Mouse (Mus musculus) urinary bladder, postnatal 4 days (tissue): ENCODE data around the gene C1rb.
A peak's percentile ranks its signal among the peaks of the same experiment; 100 is the strongest.
"Not testable (repeated sequence)": the region's sequence is repeated elsewhere in the genome, so short reads cannot be mapped to it uniquely, and the experiment has no call there.

Experiments
- DNase-seq, 2 experiments: peaks; one replicate each; pipeline ENCODE4 v3.0.0; 2021 to 2022; ENCODE audit warnings: low spot score in 2 of 2

C1rb gene

GRCm38 (mm10) chr6:124570026-124570425, at the start of gene C1rb:
TSS of gene C1rb (plus strand) at chr6:124570294.
- DNase-seq = peak; percentile 44 to 75

GRCm38 (mm10) chr6:124522082-124522481, 48.0 kb upstream of the C1rb start:
- not testable (repeated sequence) for DNase-seq

DNA sequence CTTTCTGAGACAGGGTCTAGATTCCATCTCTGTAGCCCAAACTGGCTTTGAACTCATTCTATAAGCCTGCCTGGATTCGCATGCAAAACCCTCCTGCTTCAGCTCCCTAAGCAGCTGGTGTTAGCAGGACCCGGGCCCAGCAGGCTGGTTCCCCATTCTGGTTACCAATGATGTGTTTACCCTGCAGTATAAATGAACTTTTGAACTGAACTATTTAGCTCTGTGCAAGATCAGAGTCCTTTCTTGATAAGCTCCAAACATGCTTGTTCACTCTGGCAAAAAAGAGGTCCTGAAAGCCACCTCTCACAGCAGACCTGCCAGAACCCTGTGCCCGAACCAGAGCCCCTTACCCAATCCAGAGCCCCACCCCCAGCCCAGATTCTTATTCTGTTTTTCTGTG, 42.2 kb upstream of the C1rb start:
- DNase-seq = no peak

DNA sequence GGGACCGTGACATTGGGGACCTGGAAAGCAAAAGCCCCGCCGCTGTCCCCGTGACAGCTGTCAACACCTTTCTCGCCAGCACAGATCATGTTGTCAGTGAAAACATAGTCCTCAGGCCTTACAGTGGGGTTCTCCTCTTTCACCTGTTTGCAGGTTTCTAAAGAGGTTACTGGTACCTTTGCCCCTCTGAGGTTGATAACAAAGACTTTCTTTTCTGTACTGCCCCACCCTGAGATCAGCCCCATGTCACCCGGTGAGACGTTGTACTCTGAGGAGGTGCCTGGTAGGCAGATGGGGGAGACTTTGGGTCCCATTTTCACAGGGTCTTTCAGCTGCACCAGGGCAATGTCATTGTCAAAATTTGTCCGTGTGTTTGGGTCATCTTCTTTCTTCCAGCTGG, 39.0 kb upstream of the C1rb start:
- no peak for DNase-seq

DNA sequence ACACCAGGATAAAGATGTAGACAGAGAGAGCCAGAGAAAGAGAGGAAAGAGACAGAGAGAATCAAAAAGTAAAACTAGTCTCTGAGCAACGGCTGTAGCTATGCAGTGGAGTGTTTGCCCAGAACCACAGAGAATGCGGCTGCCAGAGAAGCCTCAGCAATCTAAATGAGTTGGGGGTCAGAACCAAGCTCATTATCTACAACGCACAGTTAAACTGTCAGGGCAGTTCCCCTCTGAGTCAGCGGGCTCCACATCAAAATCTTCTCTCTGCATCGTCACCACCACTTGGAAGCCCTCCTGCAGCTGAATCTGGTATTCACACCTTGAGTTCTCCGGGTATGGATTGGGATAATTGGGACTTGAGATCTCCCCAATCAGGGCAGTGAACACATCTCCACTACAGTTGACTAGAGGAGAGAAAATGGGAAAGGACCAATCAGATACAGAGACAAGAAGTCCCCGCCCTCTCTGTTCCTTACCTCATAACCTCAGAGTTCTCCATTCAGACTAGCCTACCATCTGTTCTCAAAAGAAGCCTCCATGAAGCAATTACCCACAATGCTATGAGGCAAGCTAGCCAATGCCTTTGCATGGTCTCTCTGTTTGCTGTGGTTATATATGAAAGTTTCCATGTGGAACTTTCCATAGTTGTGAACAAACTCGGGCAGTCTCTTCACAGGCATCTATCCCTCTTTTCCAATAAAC, 33.8 kb upstream of the C1rb start:
- DNase-seq = not testable (repeated sequence)

DNA sequence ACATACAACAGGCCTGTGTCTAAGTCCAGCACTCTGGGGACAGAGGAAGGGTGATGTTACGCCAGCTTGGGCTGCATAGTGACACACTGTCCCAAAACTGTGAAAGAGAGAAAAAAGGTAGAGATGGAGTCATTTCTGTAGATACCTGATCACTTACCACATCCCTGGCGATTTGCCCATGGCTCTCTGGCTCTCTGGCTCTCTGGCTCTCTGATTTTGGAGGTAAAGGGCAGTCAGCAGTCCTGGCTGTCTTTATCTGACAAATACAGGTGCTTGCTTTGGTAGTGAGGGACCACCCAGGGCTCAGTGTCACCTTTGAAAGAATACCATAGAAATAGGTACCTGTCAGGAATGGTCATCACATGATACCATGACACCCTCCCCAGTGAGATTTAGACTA, 28.9 kb upstream of the C1rb start:
- DNase-seq = not testable (repeated sequence)

DNA sequence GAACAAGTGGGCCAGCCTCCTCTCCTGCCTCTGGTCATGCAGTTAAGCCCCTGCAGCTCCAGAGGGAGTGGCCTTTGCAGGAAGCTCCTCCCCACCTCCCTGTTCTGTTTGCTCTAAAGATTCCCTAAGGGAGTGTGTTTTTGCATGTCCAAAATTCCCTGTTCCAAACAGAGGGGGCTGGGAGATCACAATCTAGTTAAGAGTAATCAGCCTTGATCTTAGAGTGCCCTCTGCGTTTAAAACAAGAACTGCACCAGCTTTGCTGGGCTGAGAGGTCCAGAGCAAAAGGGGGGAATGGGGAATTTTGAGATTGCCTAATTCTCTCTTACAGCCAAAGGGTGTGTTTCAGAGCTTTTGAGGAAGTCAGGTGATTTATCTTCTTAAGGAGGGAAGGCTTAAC, 27.8 kb upstream of the C1rb start, which contains the start of gene C1s1:
Gene C1s1 (minus strand): TSS at position 76 of the 400 bp plus-strand sequence.
- DNase-seq = peak; percentile 40 to 68

GRCm38 (mm10) chr6:124544466-124544865, 25.6 kb upstream of the C1rb start:
- DNase-seq = peak in 1 of 2 experiments; percentile 59

- peak in 1 of 2 experiments; percentile 10 for DNase-seq
Measured at GRCm38 (mm10) chr6:124545425-124545824, 24.7 kb upstream of the C1rb start.

DNA sequence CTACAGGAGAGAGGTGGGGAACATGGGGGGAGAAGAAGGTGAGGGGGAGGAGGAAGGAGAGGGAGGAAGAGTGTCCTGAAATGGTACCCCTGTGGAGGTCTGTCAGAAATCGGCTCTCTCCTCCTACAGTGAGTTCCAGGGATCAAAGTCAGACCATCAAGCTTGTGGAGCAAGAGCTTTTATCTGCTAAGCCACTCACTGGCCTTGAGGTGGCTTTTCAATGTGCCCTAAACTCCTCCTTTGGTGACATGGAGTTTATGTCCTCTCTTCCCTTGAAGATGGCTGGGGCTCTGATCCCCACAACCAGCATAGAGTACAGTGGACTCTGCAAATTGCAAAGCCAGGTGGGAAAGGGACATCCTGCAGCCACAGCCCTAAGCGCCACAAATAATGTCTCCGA, 22.1 kb upstream of the C1rb start:
- not testable (repeated sequence) for DNase-seq

DNA sequence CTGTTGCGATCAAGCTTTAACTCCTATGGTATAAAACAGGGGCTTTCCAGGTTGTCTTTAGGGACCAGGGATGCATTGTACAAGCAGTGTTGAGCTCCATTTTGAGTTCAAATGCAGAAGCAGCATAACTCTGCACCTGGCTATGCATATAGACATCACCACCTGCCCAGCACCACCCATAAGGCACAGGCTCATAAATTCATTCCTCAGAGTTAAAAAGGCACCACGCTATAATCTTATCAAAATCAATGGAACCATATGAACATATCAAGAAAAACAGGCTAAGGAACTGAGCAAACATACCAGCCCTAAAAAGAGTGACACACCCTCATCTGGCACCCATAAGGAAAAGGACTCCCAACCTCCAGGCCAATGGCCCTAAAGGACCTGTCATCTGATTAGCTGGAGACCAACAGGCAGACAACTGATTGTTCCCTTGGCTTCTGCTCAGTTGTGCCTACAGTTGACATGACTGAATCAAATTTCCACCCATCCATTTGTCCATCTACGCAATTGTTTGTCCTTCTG, 21.0 kb upstream of the C1rb start:
- peak in 1 of 2 experiments; percentile 8 for DNase-seq

- DNase-seq = peak in 1 of 2 experiments; percentile 50
Measured at GRCm38 (mm10) chr6:124552766-124553165, 17.3 kb upstream of the C1rb start.

GRCm38 (mm10) chr6:124555956-124556355, 14.1 kb upstream of the C1rb start:
- DNase-seq = not testable (repeated sequence)

GRCm38 (mm10) chr6:124561156-124561555, 8.9 kb upstream of the C1rb start:
- not testable (repeated sequence) for DNase-seq

GRCm38 (mm10) chr6:124561611-124562010, 8.5 kb upstream of the C1rb start:
- DNase-seq = not testable (repeated sequence)

GRCm38 (mm10) chr6:124575155-124575678, 5.1 kb downstream of the C1rb start:
- DNase-seq = not testable (repeated sequence)

GRCm38 (mm10) chr6:124580155-124580554, 10.1 kb downstream of the C1rb start:
- DNase-seq = not testable (repeated sequence)

- DNase-seq = no peak
Measured at GRCm38 (mm10) chr6:124582231-124582630, 12.1 kb downstream of the C1rb start.

GRCm38 (mm10) chr6:124584935-124585334, 14.8 kb downstream of the C1rb start:
- no peak for DNase-seq

GRCm38 (mm10) chr6:124585761-124586160, 15.7 kb downstream of the C1rb start:
- peak in 1 of 2 experiments; percentile 41 for DNase-seq

GRCm38 (mm10) chr6:124586266-124586665, 16.2 kb downstream of the C1rb start:
- peak in 1 of 2 experiments; percentile 10 for DNase-seq

DNA sequence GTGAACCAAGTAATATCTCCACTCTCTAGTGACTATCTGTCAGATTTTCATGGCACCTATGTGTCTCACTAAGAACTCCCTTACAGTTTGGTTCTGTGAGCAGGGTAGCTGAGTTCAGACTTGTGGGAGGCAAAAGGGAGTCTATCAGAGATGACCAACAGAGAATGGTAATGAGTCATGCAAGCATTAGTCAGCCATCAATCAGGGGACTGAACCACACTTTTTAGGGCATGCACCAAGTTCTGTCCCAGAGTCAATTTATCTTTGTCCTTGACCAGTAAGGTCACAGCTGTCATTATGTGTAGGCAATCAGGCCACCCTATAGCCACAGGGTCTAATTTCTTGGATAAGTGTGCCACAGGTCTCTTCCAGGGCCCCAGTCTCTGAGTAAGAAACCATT, 18.7 kb downstream of the C1rb start:
- DNase-seq = no peak

GRCm38 (mm10) chr6:124592186-124592700, 22.1 kb downstream of the C1rb start:
- DNase-seq = no peak
